Comparison of ENCODE assay signal across 16 mouse cellular contexts in genomic region chr9:11513806-11514496, GRCm38 (mm10).
A peak's percentile ranks its signal among the peaks of the same experiment; 100 is the strongest.
DNase-seq lines count a peak whose midpoint lies in the region; TF ChIP-seq lines count a peak whose summit lies in the region.
"Had no signal": no experiment of that assay in that cellular context is flagged by ENCODE, and none has a peak within 500 bp of the region (broad histone marks: within the 10 kb centered on the region; RNA-seq: fewer than 3 reads in every experiment).

No protein-coding gene starts in this region.

- H3K4me1 ChIP-seq in ES-E14 (ENCODE audit: control insufficient read depth in 2 of 2, insufficient read depth in 2 of 2, low read length in 2 of 2, poor library complexity in 1 of 2), result no peaks in the 10 kb centered on the region
- H3K4me1 ChIP-seq: forebrain, embryonic 12.5 days; heart, embryonic 13.5 days; hindbrain, embryonic 15.5 days; kidney, embryonic 15.5 days; limb, embryonic 15.5 days had no signal

- no peaks in the 10 kb centered on the region for H3K36me3 ChIP-seq in ES-E14 (ENCODE audit: control insufficient read depth, insufficient read depth, low read length, poor library complexity, severe bottlenecking)
- H3K36me3 ChIP-seq: forebrain, embryonic 12.5 days; heart, embryonic 13.5 days; hindbrain, embryonic 15.5 days; kidney, embryonic 15.5 days; limb, embryonic 15.5 days had no signal

- no peak overlapping the region for H3K9ac ChIP-seq in ES-E14 (ENCODE audit: insufficient read depth, low read depth, low read length, poor library complexity, severe bottlenecking)
- H3K9ac ChIP-seq: forebrain, embryonic 12.5 days; heart, embryonic 13.5 days; hindbrain, embryonic 15.5 days; kidney, embryonic 15.5 days; limb, embryonic 15.5 days had no signal

- no peaks in the 10 kb centered on the region; the same call in 1 of the 2 replicates for H3K9me3 ChIP-seq in ES-E14 (ENCODE audit: control insufficient read depth, insufficient read depth, low read depth, low read length)
- H3K9me3 ChIP-seq: forebrain, embryonic 12.5 days; heart, embryonic 13.5 days; hindbrain, embryonic 15.5 days; kidney, embryonic 15.5 days; limb, embryonic 15.5 days had no signal

- in situ Hi-C loops in ES-E14 (cut with MboI; ENCODE audit: low sequenced_read_pairs in 2 of 2, unreplicated experiment in 2 of 2), result no loop called here

- DNase-seq in lung, postnatal 25 days (ENCODE audit: low spot score), result peak; percentile 13
- no peak for DNase-seq in lung, postnatal 4 days
- DNase-seq in ES-E14 (ENCODE audit: low read depth, low spot score), result peak; percentile 1
- DNase-seq in induced T-regulatory cell, adult 2 months (ENCODE audit: low read depth), result peak; percentile 59
- peak; percentile 33 for DNase-seq in thymus, postnatal 14 days
- no peak for DNase-seq in embryo, embryonic 10.5 days (ENCODE audit: low spot score)
- no peak for DNase-seq in urinary bladder, postnatal 25 days (ENCODE audit: low spot score)
- DNase-seq in layer of hippocampus, adult 2 months (ENCODE audit: low spot score in 2 of 2), result no peak
- DNase-seq: adrenal gland, postnatal 14 days; gastrocnemius, postnatal 25 days; lung, postnatal 14 days had no signal

- H3K4me3 ChIP-seq in ES-E14 (ENCODE audit: insufficient read depth in 1 of 2, low read depth in 1 of 2, low read length in 2 of 2, poor library complexity in 1 of 2, severe bottlenecking in 1 of 2), result no peak overlapping the region
- H3K4me3 ChIP-seq in layer of hippocampus, adult 2 months, result no peak overlapping the region
- H3K4me3 ChIP-seq: forebrain, embryonic 12.5 days; heart, embryonic 13.5 days; hindbrain, embryonic 15.5 days; kidney, embryonic 15.5 days; limb, embryonic 15.5 days had no signal

- TF ChIP-seq CTCF in layer of hippocampus, adult 2 months (conservative IDR thresholded peaks at IDR 0.05), result no peak

- no peak overlapping the region for H3K27ac ChIP-seq in ES-E14 (ENCODE audit: insufficient read depth, low read depth, low read length, poor library complexity, severe bottlenecking)
- no peak overlapping the region for H3K27ac ChIP-seq in layer of hippocampus, adult 2 months
- H3K27ac ChIP-seq: forebrain, embryonic 12.5 days; heart, embryonic 13.5 days; hindbrain, embryonic 15.5 days; kidney, embryonic 15.5 days; limb, embryonic 15.5 days had no signal

TF ChIP-seq in ES-E14, 5 proteins besides CTCF, POLR2A, EP300 and RAD21:
- TF ChIP-seq HCFC1 (IDR thresholded peaks at IDR 0.05; ENCODE audit: borderline replicate concordance, insufficient read depth, low read length) (no peak), ZNF384 (IDR thresholded peaks at IDR 0.05; ENCODE audit: low read depth, low read length) (peak; percentile 35; the same call in 1 of the 2 replicates)

Comparison
In these comparisons a context has a peak if more than half of its experiments do, and no peak if none do; other contexts are left out.
1. DNase-seq: peak in lung, postnatal 25 days (single experiment), ES-E14 (single experiment), induced T-regulatory cell, adult 2 months (single experiment) and thymus, postnatal 14 days (single experiment); none in lung, postnatal 4 days (0 of 2), embryo, embryonic 10.5 days (single experiment), urinary bladder, postnatal 25 days (single experiment) and layer of hippocampus, adult 2 months (0 of 2).